Mouse (Mus musculus) liver, embryonic 11.5 days (tissue): ENCODE data around the gene Tiam1. TPM values are rescaled to one million over a fixed set of nuclear protein-coding genes. Genes with fewer than 3 reads are reported as not detected.
A peak's percentile ranks its signal among the peaks of the same experiment; 100 is the strongest.

ENCODE experiments used
- ATAC-seq: fragments of 200-750 bp; cut with Nextera tagmentation; replicated peaks from 2 replicates; pipeline ENCODE4 v1.8.0; 2017; ENCODE audit warnings: moderate number of reproducible peaks, mild to moderate bottlenecking, moderate TSS enrichment, moderate library complexity; ENCODE audit not compliant: low FRiP score
- DNase-seq: peaks from one replicate; pipeline ENCODE4 v3.0.0-alpha.2; 2017; ENCODE audit warnings: low spot score
- H3K27ac ChIP-seq: fragments of 300-500 bp; sonication (generic); 2 replicates; pipeline ENCODE4 v1.5.1; 2014; ENCODE audit warnings: mild to moderate bottlenecking, low read depth, low read length, control low read depth
- H3K27me3 ChIP-seq: fragments of 300-500 bp; sonication (generic); replicated peaks from 2 replicates; pipeline ENCODE4 v1.6.1; 2014; ENCODE audit warnings: low read length, mixed read lengths; ENCODE audit not compliant: control insufficient read depth, insufficient read depth
- H3K36me3 ChIP-seq: fragments of 300-500 bp; sonication (generic); 2 replicates; pipeline ENCODE4 v1.6.1; 2014; ENCODE audit warnings: mild to moderate bottlenecking, low read length, moderate library complexity, mixed read lengths; ENCODE audit not compliant: control insufficient read depth, insufficient read depth
- H3K4me1 ChIP-seq: fragments of 300-500 bp; sonication (generic); replicated peaks from 2 replicates; pipeline ENCODE4 v1.6.1; 2014; ENCODE audit warnings: low read length, mixed read lengths; ENCODE audit not compliant: control insufficient read depth, insufficient read depth
- H3K4me2 ChIP-seq: fragments of 300-500 bp; sonication (generic); 2 replicates; pipeline ENCODE4 v1.6.1; 2014; ENCODE audit warnings: mild to moderate bottlenecking, control low read depth, moderate library complexity
- H3K4me3 ChIP-seq: fragments of 300-500 bp; sonication (generic); 2 replicates; pipeline ENCODE4 v1.5.1; 2014; ENCODE audit warnings: low read depth, low read length, control low read depth
- H3K9ac ChIP-seq: fragments of 300-500 bp; sonication (generic); 2 replicates; pipeline ENCODE4 v1.6.1; 2014; ENCODE audit warnings: low read depth, low read length, control low read depth
- H3K9me3 ChIP-seq: fragments of 300-500 bp; sonication (generic); 2 replicates; pipeline ENCODE4 v1.6.1; 2016; ENCODE audit warnings: low read length, inconsistent platforms, mixed read lengths; ENCODE audit not compliant: control insufficient read depth
- WGBS: fragments of 180-500 bp; shearing (Covaris S2); extraction: QIAGEN DNeasy Blood & Tissue Kit; methylation state at CpG from one replicate; pipeline ENCODE4 v1.1.7; 2014; 5-methylcytosine and 5-hydroxymethylcytosine counted together
- polyA plus RNA-seq: library from polyadenylated mRNA; unstranded; fragments of >200 nt; fragmentation: Nextera tagmentation; extraction: Ambion mirVana; gene quantifications from 2 replicates; pipeline ENCODE4 v1.2.1, GENCODE M21; 2014

The Tiam1 gene
- polyA plus RNA-seq, 1 experiment from 2014 or later, result 17.2 TPM

DNA sequence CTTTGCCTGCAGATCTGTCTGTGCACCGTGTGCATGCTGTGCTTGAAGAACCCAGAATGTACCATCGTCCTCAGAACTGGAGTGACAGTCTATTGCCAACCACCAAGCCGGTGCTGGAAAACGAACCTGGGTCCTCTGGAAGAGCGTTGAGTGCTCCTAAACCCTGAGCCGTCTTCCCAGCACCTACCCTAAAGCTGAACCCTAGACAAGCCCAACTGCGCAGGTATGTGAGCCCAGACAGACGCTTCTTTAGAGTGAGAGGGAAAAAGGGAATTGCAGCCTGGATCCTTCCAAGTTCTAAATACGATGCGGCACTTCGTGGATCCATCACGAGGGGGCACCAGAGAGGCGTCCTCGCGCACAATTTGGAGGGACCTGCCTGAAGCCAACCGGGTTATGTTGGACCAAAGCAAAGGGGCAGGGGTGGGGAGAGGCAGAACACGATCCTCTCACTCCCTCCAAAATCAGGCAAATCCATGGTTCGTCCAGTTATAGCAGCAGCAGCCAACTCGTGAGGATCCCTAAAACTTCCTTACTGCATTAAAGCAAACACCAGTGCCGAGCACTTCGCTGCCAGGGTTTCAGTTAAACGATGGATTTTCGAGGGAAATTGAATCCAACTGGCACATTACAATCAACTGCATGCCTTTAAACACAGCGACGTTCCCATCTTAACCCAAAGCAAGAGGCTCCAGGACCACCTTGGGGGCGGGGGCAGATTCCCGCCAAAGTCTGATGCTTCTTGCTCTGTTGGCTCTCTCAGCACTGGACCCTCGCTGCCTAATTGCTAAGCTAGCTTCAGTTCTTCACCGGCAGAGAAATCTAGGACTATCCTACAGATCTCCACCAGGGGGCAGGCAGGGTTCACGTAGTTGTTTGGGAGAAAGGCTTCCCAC lies 369.7 kb downstream of the Tiam1 start:
- Histone ChIP-seq H3K4me3 (peak overlapping the region; percentile 46), H3K36me3 (no peaks in the 10 kb centered on the region), H3K4me1 (no peaks in the 10 kb centered on the region), H3K27me3 (peaks cover 3% of the 10 kb centered on the region; the same call in 1 of the 2 replicates), H3K9ac (peak overlapping the region; percentile 39; the same call in 1 of the 2 replicates), H3K4me2 (peak overlapping the region; percentile 90), H3K9me3 (peaks cover 6% of the 10 kb centered on the region; the same call in 1 of the 2 replicates), H3K27ac (no peak overlapping the region)
- DNase-seq, result peak; percentile 84
- ATAC-seq, result peak; percentile 76
- 10% methylated on average over 30 of the region's 30 CpGs for WGBS

DNA sequence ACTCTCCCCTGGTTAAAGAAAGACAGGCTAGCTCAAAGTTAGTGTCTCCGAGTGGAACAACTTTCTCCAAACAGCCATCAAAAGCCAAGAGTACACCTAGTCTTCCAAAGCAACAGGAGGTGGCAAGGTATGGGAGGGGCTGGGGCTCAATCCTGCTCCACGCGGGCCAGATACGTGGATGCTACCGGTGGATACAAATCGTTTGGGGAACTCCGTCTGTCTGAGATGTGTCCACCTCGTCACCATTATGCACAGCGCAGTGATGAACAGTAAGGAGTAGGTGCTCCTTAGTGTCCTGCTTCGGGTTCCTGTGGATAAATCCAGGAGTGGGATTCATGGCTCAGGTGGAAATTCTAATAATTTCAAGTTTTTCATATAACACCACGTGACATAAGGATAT lies 377.6 kb downstream of the Tiam1 start:
- WGBS, result 78% methylated on average over 11 of the region's 11 CpGs
- H3K4me1 ChIP-seq, result no peaks in the 10 kb centered on the region
- no peak overlapping the region for H3K4me2 ChIP-seq
- H3K27me3 ChIP-seq, result no peaks in the 10 kb centered on the region
- no peak overlapping the region for H3K27ac ChIP-seq
- no peak for DNase-seq
- ATAC-seq, result no peak
- H3K9me3 ChIP-seq, result peaks cover 6% of the 10 kb centered on the region; the same call in 1 of the 2 replicates
- H3K36me3 ChIP-seq, result no peaks in the 10 kb centered on the region
- no peak overlapping the region for H3K9ac ChIP-seq
- no peak overlapping the region for H3K4me3 ChIP-seq

DNA sequence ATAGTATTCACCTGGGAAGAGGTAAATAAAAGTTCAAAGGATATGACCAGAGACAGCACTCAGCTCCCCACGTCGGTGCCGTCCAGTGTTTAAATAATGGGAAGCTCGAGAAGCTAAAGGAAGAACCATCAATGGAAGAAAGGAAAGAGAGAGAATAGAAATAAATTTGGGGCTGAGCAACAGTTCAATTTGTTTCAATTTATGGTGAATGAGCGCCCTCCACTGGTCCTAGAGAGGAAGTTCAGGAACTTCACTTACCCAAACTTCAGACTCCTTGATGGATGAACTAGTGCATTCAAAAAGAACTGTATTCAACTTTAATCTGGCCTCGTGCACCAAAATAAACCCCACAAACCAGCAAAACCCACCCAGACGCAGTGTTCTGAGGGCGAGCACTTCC lies 378.1 kb downstream of the Tiam1 start:
- Histone ChIP-seq H3K36me3 (no peaks in the 10 kb centered on the region), H3K4me1 (no peaks in the 10 kb centered on the region), H3K4me3 (no peak overlapping the region), H3K27ac (no peak overlapping the region), H3K9ac (no peak overlapping the region), H3K27me3 (no peaks in the 10 kb centered on the region), H3K9me3 (peaks cover 6% of the 10 kb centered on the region; the same call in 1 of the 2 replicates), H3K4me2 (no peak overlapping the region)
- DNase-seq (no peak), ATAC-seq (no peak)
- WGBS, result 16% methylated on average over 8 of the region's 8 CpGs

DNA sequence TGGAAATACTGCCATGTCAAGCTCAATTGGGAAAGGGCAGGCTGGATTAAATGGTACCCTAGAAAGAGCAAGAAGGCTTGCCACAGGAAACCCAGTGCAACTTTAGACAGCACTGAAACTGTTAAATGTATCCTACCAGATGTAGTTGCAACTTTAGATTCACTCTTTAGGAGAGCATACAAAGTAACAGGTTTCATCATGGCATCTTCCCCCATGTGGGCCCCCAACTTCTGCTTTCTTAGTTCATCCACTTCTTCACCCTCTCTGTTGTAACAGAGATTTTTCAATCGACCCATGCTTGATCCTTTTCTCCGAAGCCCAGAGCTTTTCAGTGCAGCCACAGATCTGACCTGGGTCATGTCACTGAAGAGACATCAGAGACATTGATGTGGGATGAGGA lies 379.8 kb downstream of the Tiam1 start:
- H3K9me3 ChIP-seq, result no peaks in the 10 kb centered on the region
- no peaks in the 10 kb centered on the region for H3K36me3 ChIP-seq
- WGBS, result 66% methylated on average over 2 of the region's 2 CpGs
- no peak overlapping the region for H3K4me3 ChIP-seq
- H3K27ac ChIP-seq, result no peak overlapping the region
- H3K4me2 ChIP-seq, result no peak overlapping the region
- H3K9ac ChIP-seq, result no peak overlapping the region
- no peak for DNase-seq
- H3K4me1 ChIP-seq, result no peaks in the 10 kb centered on the region
- no peak for ATAC-seq
- no peaks in the 10 kb centered on the region for H3K27me3 ChIP-seq

DNA sequence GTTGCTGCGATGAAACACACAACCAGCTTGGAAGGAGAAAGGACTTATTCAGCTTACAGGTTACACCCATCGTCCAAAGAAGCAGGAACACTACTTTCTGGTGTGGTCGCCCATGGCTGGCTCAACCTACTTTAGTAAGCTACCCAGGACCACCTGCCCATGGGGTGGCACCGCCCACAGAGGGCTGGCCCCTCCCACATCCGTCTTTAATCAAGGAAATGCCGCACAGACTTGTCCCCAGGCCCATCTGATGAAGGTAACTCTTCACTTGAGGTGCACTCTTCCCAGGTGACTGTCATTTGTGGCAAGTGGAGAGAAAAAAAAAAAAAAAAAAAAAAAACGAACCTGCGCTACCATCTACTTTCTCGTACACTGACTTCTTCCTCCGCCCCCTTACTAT lies 381.0 kb downstream of the Tiam1 start:
- WGBS, result 78% methylated on average over 10 of the region's 10 CpGs
- Histone ChIP-seq H3K4me3 (no peak overlapping the region), H3K4me2 (no peak overlapping the region), H3K9ac (no peak overlapping the region), H3K36me3 (no peaks in the 10 kb centered on the region), H3K9me3 (no peaks in the 10 kb centered on the region), H3K27me3 (no peaks in the 10 kb centered on the region), H3K4me1 (no peaks in the 10 kb centered on the region), H3K27ac (no peak overlapping the region)
- no peak for DNase-seq
- no peak for ATAC-seq

DNA sequence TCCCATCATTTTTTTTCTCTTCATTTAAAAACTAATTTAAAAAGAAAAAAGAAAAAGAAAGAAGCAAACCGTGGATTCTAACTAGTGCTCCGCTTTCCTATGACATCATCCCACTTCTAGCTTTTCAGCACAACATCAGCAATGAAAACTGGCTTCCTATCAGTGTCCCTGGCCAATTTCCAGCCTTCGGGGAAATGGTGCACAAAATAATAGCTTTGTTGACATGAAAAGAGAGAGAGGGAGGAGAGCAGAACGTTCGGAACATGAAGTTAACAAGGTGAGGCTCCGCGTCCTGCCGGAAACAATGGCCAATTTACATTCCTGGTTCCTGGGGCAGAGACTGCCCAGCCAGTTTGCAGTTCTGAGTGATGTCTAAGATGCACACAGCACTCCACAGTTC lies 381.5 kb downstream of the Tiam1 start:
- 78% methylated on average over 8 of the region's 8 CpGs for WGBS
- no peak for DNase-seq
- Histone ChIP-seq H3K4me1 (no peaks in the 10 kb centered on the region), H3K27me3 (no peaks in the 10 kb centered on the region), H3K4me3 (no peak overlapping the region), H3K27ac (no peak overlapping the region), H3K9me3 (no peaks in the 10 kb centered on the region), H3K36me3 (no peaks in the 10 kb centered on the region), H3K4me2 (no peak overlapping the region), H3K9ac (no peak overlapping the region)
- ATAC-seq, result no peak

DNA sequence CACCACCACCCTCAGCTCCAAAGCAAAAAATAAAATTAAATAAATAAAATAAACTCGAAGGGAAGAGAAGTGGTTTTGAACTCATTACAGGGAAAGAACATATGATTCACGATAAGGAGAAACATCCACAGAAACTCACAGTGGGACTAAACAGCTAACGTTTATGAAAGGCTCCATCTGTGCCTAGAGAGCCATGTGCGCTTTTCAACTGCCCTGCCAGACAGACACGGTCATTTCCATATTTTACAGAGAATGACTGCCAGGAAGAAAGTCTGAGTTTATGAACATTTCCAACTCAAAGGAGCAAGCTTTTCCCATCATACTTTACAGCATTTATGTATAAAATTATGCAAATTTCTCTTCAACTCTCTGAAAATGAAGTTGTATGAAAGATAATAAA lies 386.2 kb downstream of the Tiam1 start:
- H3K27me3 ChIP-seq, result no peaks in the 10 kb centered on the region
- no peaks in the 10 kb centered on the region for H3K36me3 ChIP-seq
- no peaks in the 10 kb centered on the region for H3K9me3 ChIP-seq
- 79% methylated on average over 5 of the region's 5 CpGs for WGBS
- no peak overlapping the region for H3K4me2 ChIP-seq
- no peak for ATAC-seq
- no peaks in the 10 kb centered on the region for H3K4me1 ChIP-seq
- DNase-seq, result no peak
- no peak overlapping the region for H3K4me3 ChIP-seq
- no peak overlapping the region for H3K9ac ChIP-seq
- no peak overlapping the region for H3K27ac ChIP-seq

DNA sequence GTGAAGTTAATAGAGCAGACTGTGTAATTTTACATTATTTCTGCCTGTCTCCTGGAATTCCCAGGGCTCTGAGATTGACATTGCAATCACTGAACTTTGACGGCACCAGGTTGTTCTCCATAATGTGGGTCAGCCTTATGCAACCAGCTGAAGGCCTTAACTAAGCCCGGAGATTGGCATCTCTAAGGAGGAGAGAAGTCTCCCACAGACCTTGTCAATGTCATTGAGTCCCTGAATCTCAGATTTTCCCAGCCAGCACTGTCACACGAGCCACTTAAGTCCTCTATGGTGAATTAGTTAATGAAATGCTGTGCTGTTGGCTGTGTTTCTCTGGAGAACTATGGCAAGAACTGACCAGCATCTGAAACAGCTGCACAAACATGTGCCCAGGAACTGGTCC lies 388.9 kb downstream of the Tiam1 start:
- H3K27ac ChIP-seq, result no peak overlapping the region

DNA sequence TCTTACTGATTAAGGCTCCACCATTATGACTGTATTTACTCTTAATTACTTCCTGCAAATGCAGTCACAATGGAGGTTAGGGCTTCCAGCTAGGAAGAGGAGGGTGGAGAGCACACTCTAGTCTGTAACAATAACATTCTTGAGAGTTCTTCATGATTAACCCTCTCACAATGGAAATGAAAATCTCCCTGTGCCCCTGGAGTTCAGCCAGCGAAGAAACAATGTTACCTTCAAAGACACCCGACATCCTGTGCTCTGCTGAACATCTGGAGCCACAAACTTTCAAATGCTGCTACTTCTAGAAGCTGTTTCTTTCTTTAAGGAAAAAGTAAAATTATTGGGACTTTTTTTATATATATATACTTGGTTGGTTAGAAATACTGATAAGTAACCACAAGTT lies 395.7 kb downstream of the Tiam1 start:
- no peak overlapping the region for H3K27ac ChIP-seq
- H3K27me3 ChIP-seq, result no peaks in the 10 kb centered on the region
- no peaks in the 10 kb centered on the region for H3K36me3 ChIP-seq
- H3K4me1 ChIP-seq, result no peaks in the 10 kb centered on the region
- no peaks in the 10 kb centered on the region for H3K9me3 ChIP-seq
- ATAC-seq, result no peak
- no peak for DNase-seq
- H3K9ac ChIP-seq, result no peak overlapping the region
- no peak overlapping the region for H3K4me2 ChIP-seq
- 52% methylated on average over 2 of the region's 2 CpGs for WGBS
- H3K4me3 ChIP-seq, result no peak overlapping the region

More for the DNA sequence above, 388.9 kb downstream of the Tiam1 start:
- H3K9me3 ChIP-seq, result no peaks in the 10 kb centered on the region
- WGBS, result 76% methylated on average over 3 of the region's 3 CpGs
- DNase-seq (no peak), ATAC-seq (no peak)
- no peak overlapping the region for H3K4me3 ChIP-seq
- no peaks in the 10 kb centered on the region for H3K4me1 ChIP-seq
- no peaks in the 10 kb centered on the region for H3K27me3 ChIP-seq
- no peaks in the 10 kb centered on the region for H3K36me3 ChIP-seq
- H3K4me2 ChIP-seq, result no peak overlapping the region
- H3K9ac ChIP-seq, result no peak overlapping the region
